Mouse (Mus musculus): ENCODE measurements around the gene Vcan. TPM values are rescaled to one million over a fixed set of nuclear protein-coding genes. Genes with fewer than 3 reads are reported as not detected.

Gene Vcan
- polyA plus RNA-seq, 1 experiment from 2014 or later, result 71.8 TPM

DNA sequence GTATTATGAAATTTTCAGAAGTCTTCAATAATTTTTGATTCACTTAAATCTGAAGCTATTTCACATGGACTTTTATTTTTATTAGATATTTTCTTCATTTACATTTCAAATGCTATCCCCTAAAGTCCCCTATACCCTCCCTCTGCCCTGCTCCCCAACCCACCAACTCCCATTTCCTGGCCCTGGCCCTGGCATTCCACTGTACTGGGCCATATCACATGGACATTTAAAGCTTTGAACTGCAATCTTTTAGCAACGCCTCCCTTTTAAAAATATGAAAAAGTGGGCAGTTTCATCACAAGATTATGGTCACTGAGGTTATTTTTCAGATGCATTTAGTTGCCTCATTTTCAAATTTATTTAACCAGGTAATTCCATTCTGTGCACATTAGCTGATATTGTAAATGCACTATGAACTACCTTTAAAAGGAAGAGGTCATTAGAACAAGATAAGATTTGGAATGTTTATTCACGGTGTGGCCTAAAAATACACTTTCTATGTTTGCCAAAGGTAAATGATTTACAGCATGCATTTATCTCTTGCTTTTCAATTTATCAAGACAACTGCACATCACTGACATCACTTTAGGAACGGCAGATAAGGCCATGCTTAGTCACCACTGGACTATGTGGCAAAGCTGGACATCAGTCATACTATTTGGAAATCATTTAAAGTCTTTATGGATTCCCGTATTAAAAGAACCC, 32.7 kb downstream of the Vcan start:
- Histone ChIP-seq H3K27ac (replicated peaks in 1 of 2; ENCODE audit: control insufficient read depth in 1 of 2, insufficient read depth in 1 of 2, low read depth in 2 of 2, low read length in 2 of 2) (no peak overlapping the region), H3K36me3 (ENCODE audit: control insufficient read depth, insufficient read depth, low read length) (peaks cover 65% of the 10 kb centered on the region), H3K4me2 (ENCODE audit: low read length) (no peak overlapping the region), H3K9me3 (ENCODE audit: control insufficient read depth, low read length) (no peaks in the 10 kb centered on the region), H3K4me3 (ENCODE audit: control insufficient read depth in 1 of 2, insufficient read depth in 1 of 2, low read depth in 1 of 2, low read length in 2 of 2) (no peak overlapping the region), H3K9ac (ENCODE audit: low read length) (no peak overlapping the region), H3K4me1 (ENCODE audit: control insufficient read depth in 2 of 2, insufficient read depth in 2 of 2, low read length in 2 of 2) (peaks cover 0 to 5% of the 10 kb centered on the region in 2 experiments; a peak in 1 of 4 replicates), H3K27me3 (ENCODE audit: control insufficient read depth, insufficient read depth, low read length) (no peaks in the 10 kb centered on the region)
- WGBS, result 34% methylated on average over 4 of the region's 4 CpGs
- ATAC-seq (ENCODE audit: insufficient number of reproducible peaks, insufficient read depth, low FRiP score, low read depth), result no peak

- ATAC-seq (ENCODE audit: insufficient number of reproducible peaks, insufficient read depth, low FRiP score, low read depth), result no peak
Observed at GRCm38 (mm10) chr13:89708151-89708927, 34.0 kb downstream of the Vcan start.

DNA sequence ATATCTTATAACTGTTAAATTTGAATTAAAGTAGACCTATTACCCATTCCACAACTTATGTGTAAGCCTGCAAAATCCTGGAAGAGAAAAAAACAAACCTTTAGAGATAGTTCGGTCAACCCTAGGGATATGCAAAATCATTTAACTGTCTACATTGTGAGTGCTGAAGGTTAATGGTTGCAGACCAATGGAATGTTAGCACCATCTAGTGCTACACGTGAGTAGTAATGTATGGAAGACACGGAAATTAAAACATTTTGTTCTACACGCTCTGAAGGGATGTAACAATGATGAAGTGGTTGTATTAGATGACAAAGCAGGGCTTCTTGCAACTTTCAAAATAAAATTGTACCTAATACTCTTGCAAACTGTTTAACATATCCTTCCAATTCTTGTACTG, 39.9 kb downstream of the Vcan start:
- 79% methylated on average over 4 of the region's 4 CpGs for WGBS
- Histone ChIP-seq H3K9ac (ENCODE audit: low read length) (no peak overlapping the region), H3K4me3 (ENCODE audit: control insufficient read depth in 1 of 2, insufficient read depth in 1 of 2, low read depth in 1 of 2, low read length in 2 of 2) (no peak overlapping the region), H3K4me1 (ENCODE audit: control insufficient read depth in 2 of 2, insufficient read depth in 2 of 2, low read length in 2 of 2) (no peaks in the 10 kb centered on the region), H3K9me3 (ENCODE audit: control insufficient read depth, low read length) (peaks cover 3% of the 10 kb centered on the region; the same call in 1 of the 2 replicates), H3K27me3 (ENCODE audit: control insufficient read depth, insufficient read depth, low read length) (no peaks in the 10 kb centered on the region), H3K27ac (replicated peaks in 1 of 2; ENCODE audit: control insufficient read depth in 1 of 2, insufficient read depth in 1 of 2, low read depth in 2 of 2, low read length in 2 of 2) (no peak overlapping the region), H3K36me3 (ENCODE audit: control insufficient read depth, insufficient read depth, low read length) (peaks cover 85% of the 10 kb centered on the region), H3K4me2 (ENCODE audit: low read length) (no peak overlapping the region)
- no peak for ATAC-seq (ENCODE audit: insufficient number of reproducible peaks, insufficient read depth, low FRiP score, low read depth)

More at GRCm38 (mm10) chr13:89708151-89708927, 34.0 kb downstream of the Vcan start:
- Histone ChIP-seq H3K9ac (ENCODE audit: low read length) (no peak overlapping the region), H3K4me3 (ENCODE audit: control insufficient read depth in 1 of 2, insufficient read depth in 1 of 2, low read depth in 1 of 2, low read length in 2 of 2) (no peak overlapping the region), H3K36me3 (ENCODE audit: control insufficient read depth, insufficient read depth, low read length) (peaks cover 74% of the 10 kb centered on the region), H3K27me3 (ENCODE audit: control insufficient read depth, insufficient read depth, low read length) (no peaks in the 10 kb centered on the region), H3K4me2 (ENCODE audit: low read length) (no peak overlapping the region), H3K4me1 (ENCODE audit: control insufficient read depth in 2 of 2, insufficient read depth in 2 of 2, low read length in 2 of 2) (peaks cover 0 to 5% of the 10 kb centered on the region in 2 experiments; a peak in 1 of 4 replicates), H3K27ac (replicated peaks in 1 of 2; ENCODE audit: control insufficient read depth in 1 of 2, insufficient read depth in 1 of 2, low read depth in 2 of 2, low read length in 2 of 2) (no peak overlapping the region), H3K9me3 (ENCODE audit: control insufficient read depth, low read length) (no peaks in the 10 kb centered on the region)
- 74% methylated on average over 7 of the region's 7 CpGs for WGBS

- Histone ChIP-seq H3K27ac (replicated peaks in 1 of 2; ENCODE audit: control insufficient read depth in 1 of 2, insufficient read depth in 1 of 2, low read depth in 2 of 2, low read length in 2 of 2) (no peak overlapping the region), H3K9ac (ENCODE audit: low read length) (no peak overlapping the region), H3K4me3 (ENCODE audit: control insufficient read depth in 1 of 2, insufficient read depth in 1 of 2, low read depth in 1 of 2, low read length in 2 of 2) (no peak overlapping the region), H3K4me2 (ENCODE audit: low read length) (no peak overlapping the region), H3K27me3 (ENCODE audit: control insufficient read depth, insufficient read depth, low read length) (no peaks in the 10 kb centered on the region), H3K36me3 (ENCODE audit: control insufficient read depth, insufficient read depth, low read length) (peaks cover 72% of the 10 kb centered on the region), H3K9me3 (ENCODE audit: control insufficient read depth, low read length) (peaks cover 3% of the 10 kb centered on the region; the same call in 1 of the 2 replicates), H3K4me1 (ENCODE audit: control insufficient read depth in 2 of 2, insufficient read depth in 2 of 2, low read length in 2 of 2) (no peaks in the 10 kb centered on the region)
- WGBS, result 90% methylated on average over 2 of the region's 2 CpGs
- ATAC-seq (ENCODE audit: insufficient number of reproducible peaks, insufficient read depth, low FRiP score, low read depth), result no peak
Observed at GRCm38 (mm10) chr13:89699998-89700555, 42.2 kb downstream of the Vcan start.

DNA sequence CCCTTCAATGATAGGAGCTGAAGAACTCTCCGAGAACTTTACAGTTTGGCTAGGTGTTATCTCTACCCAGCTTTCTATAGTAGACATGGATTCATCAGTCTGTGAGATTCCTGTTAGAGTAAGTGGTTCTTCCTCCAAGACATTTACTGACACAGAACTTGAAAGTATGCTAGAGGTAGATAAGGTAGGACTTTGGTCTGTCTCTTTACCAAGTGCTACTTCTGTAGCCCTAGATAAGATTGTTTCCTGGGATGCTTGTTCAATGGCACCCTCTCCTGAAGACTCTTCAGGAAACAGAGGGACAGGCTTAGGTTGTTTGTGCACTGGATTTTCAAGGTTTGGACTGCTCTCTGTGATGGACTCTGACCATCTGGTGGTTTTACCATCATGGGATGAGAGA, 49.7 kb downstream of the Vcan start:
- Histone ChIP-seq H3K9ac (ENCODE audit: low read length) (no peak overlapping the region), H3K9me3 (ENCODE audit: control insufficient read depth, low read length) (no peaks in the 10 kb centered on the region), H3K27ac (replicated peaks in 1 of 2; ENCODE audit: control insufficient read depth in 1 of 2, insufficient read depth in 1 of 2, low read depth in 2 of 2, low read length in 2 of 2) (no peak overlapping the region), H3K36me3 (ENCODE audit: control insufficient read depth, insufficient read depth, low read length) (peaks cover 66% of the 10 kb centered on the region), H3K4me3 (ENCODE audit: control insufficient read depth in 1 of 2, insufficient read depth in 1 of 2, low read depth in 1 of 2, low read length in 2 of 2) (no peak overlapping the region), H3K4me1 (ENCODE audit: control insufficient read depth in 2 of 2, insufficient read depth in 2 of 2, low read length in 2 of 2) (no peaks in the 10 kb centered on the region), H3K27me3 (ENCODE audit: control insufficient read depth, insufficient read depth, low read length) (no peaks in the 10 kb centered on the region), H3K4me2 (ENCODE audit: low read length) (no peak overlapping the region)
- 47% methylated on average over 1 of the region's 1 CpGs for WGBS
- no peak for ATAC-seq (ENCODE audit: insufficient number of reproducible peaks, insufficient read depth, low FRiP score, low read depth)

DNA sequence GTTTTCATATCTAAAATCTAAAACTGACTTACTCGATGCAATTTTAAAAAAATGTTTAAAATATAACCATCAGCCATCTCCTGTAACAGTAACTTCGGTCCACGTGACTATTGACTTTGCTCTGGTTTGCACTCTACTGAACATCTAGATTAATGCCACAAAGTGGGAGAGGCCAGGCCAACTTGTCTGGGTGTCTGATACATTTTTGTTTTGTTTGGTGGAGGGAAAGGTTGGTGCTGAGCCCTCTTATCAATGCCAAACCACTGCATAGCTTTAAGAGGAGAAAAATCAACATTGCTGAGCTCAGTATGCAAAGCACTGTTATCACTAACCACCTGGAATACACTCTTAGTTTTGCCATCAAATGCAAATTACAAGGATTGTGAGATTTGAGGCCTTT, 58.8 kb downstream of the Vcan start:
- Histone ChIP-seq H3K9ac (ENCODE audit: low read length) (no peak overlapping the region), H3K9me3 (ENCODE audit: control insufficient read depth, low read length) (no peaks in the 10 kb centered on the region), H3K4me3 (ENCODE audit: control insufficient read depth in 1 of 2, insufficient read depth in 1 of 2, low read depth in 1 of 2, low read length in 2 of 2) (no peak overlapping the region), H3K36me3 (ENCODE audit: control insufficient read depth, insufficient read depth, low read length) (peaks cover 76% of the 10 kb centered on the region), H3K4me1 (ENCODE audit: control insufficient read depth in 2 of 2, insufficient read depth in 2 of 2, low read length in 2 of 2) (no peaks in the 10 kb centered on the region), H3K27me3 (ENCODE audit: control insufficient read depth, insufficient read depth, low read length) (no peaks in the 10 kb centered on the region), H3K27ac (replicated peaks in 1 of 2; ENCODE audit: control insufficient read depth in 1 of 2, insufficient read depth in 1 of 2, low read depth in 2 of 2, low read length in 2 of 2) (no peak overlapping the region), H3K4me2 (ENCODE audit: low read length) (no peak overlapping the region)
- no peak for ATAC-seq (ENCODE audit: insufficient number of reproducible peaks, insufficient read depth, low FRiP score, low read depth)
- 83% methylated on average over 3 of the region's 3 CpGs for WGBS

DNA sequence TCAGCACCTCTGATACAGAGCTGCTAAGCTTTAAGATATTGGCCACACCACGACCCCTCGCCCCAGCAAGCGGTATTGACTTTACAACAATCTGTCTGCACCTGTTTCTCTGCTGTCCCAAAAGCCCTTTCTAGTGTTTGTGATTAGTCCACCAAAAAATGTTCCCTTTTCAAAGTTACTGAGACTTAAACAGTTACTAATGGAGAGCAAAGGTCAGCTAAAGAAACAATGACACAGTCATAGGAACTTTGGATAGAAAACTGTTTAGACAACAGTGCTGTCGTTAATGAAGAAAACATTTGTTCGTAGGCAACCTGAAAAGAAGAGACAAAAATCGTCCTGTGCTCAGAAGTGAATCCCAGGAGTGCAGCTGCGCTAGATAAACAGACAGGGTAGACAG, 60.1 kb downstream of the Vcan start:
- H3K27ac ChIP-seq (replicated peaks in 1 of 2; ENCODE audit: control insufficient read depth in 1 of 2, insufficient read depth in 1 of 2, low read depth in 2 of 2, low read length in 2 of 2), result no peak overlapping the region
- 71% methylated on average over 7 of the region's 7 CpGs for whole genome bisulfite sequencing
- no peak overlapping the region for H3K4me3 ChIP-seq (ENCODE audit: control insufficient read depth in 1 of 2, insufficient read depth in 1 of 2, low read depth in 1 of 2, low read length in 2 of 2)
- no peaks in the 10 kb centered on the region for H3K27me3 ChIP-seq (ENCODE audit: control insufficient read depth, insufficient read depth, low read length)
- H3K9ac ChIP-seq (ENCODE audit: low read length), result no peak overlapping the region
- no peaks in the 10 kb centered on the region for H3K4me1 ChIP-seq (ENCODE audit: control insufficient read depth in 2 of 2, insufficient read depth in 2 of 2, low read length in 2 of 2)
- no peak overlapping the region for H3K4me2 ChIP-seq (ENCODE audit: low read length)
- no peak for ATAC-seq (ENCODE audit: insufficient number of reproducible peaks, insufficient read depth, low FRiP score, low read depth)
- H3K9me3 ChIP-seq (ENCODE audit: control insufficient read depth, low read length), result no peaks in the 10 kb centered on the region
- peaks cover 79% of the 10 kb centered on the region for H3K36me3 ChIP-seq (ENCODE audit: control insufficient read depth, insufficient read depth, low read length)

All from heart, embryonic 14.5 days (tissue).